Mouse (Mus musculus) erythroblast, adult 5-6 weeks (primary cell): ENCODE data around the gene Wbp2. TPM values are rescaled to one million over a fixed set of nuclear protein-coding genes. Genes with fewer than 3 reads are reported as not detected.

Experiments used
- ATAC-seq: replicated peaks from 2 replicates; pipeline ENCODE4 v1.8.0; 2016; ENCODE audit warnings: moderate number of reproducible peaks, mild to moderate bottlenecking, moderate TSS enrichment, inconsistent platforms; ENCODE audit not compliant: poor library complexity, low FRiP score, severe bottlenecking
- total RNA-seq, 2 experiments: library from RNA; stranded (forward) in 1 of 2; stranded (reverse) in 1 of 2; fragments of 150-400 nt in 1 of 2; fragments of 200-764, 138-1000 nt in 1 of 2; gene quantifications; 2 replicates each; pipeline versions ENCODE4 v1.2.3 to v1.2.4; 2015 to 2017; ENCODE audit warnings: low replicate concordance in 2 of 2

Gene Wbp2
- total RNA-seq, 2 experiments from 2014 or later = 68.8 to 105 TPM

GRCm38 (mm10) chr11:116041833-116042232 is 45.0 kb downstream of the Wbp2 start:
- ATAC-seq = no peak

- ATAC-seq = no peak
Measured at GRCm38 (mm10) chr11:116040593-116040992, 46.2 kb downstream of the Wbp2 start.

- ATAC-seq = no peak
Measured at GRCm38 (mm10) chr11:116037826-116038225, 49.0 kb downstream of the Wbp2 start.

GRCm38 (mm10) chr11:116036671-116037070 is 50.1 kb downstream of the Wbp2 start:
- no peak for ATAC-seq

GRCm38 (mm10) chr11:116034584-116034983 is 52.2 kb downstream of the Wbp2 start:
- no peak for ATAC-seq

GRCm38 (mm10) chr11:116030898-116031845 is 55.6 kb downstream of the Wbp2 start:
- peak; percentile 38 for ATAC-seq

- ATAC-seq = peak; percentile 87
Measured at GRCm38 (mm10) chr11:116030088-116030897, 56.5 kb downstream of the Wbp2 start, which contains the start of gene Unk. Gene Unk (plus strand): TSS chr11:116030322.

- no peak for ATAC-seq
Measured at GRCm38 (mm10) chr11:116029086-116029865, 57.5 kb downstream of the Wbp2 start.

Other genes starting within 250 kb of the Wbp2 start
- gene Myo15b, start 228.6 kb downstream of the Wbp2 start, total RNA-seq (2015; ENCODE audit: low replicate concordance) = not detected in 2 replicates
- not detected in 2 replicates for gene Myo15b, start 228.6 kb downstream of the Wbp2 start, total RNA-seq (2017; ENCODE audit: low replicate concordance)
- gene Smim5, start 187.0 kb downstream of the Wbp2 start, total RNA-seq (2015; ENCODE audit: low replicate concordance) = 14.2 and 17.9 TPM in 2 replicates
- 17.1 and 19.2 TPM in 2 replicates for gene Smim5, start 187.0 kb downstream of the Wbp2 start, total RNA-seq (2017; ENCODE audit: low replicate concordance)
- gene Smim6, start 175.0 kb downstream of the Wbp2 start, total RNA-seq (2015; ENCODE audit: low replicate concordance) = 7.5 and 7.9 TPM in 2 replicates
- gene Smim6, start 175.0 kb downstream of the Wbp2 start, total RNA-seq (2017; ENCODE audit: low replicate concordance) = 0.26 and 1.5 TPM in 2 replicates
- gene Sap30bp, start 153.7 kb downstream of the Wbp2 start, total RNA-seq (2015; ENCODE audit: low replicate concordance) = 3.6 and 6.3 TPM in 2 replicates
- gene Sap30bp, start 153.7 kb downstream of the Wbp2 start, total RNA-seq (2017; ENCODE audit: low replicate concordance) = 75.6 and 96.5 TPM in 2 replicates
- gene Recql5, start 153.5 kb downstream of the Wbp2 start, total RNA-seq (2015; ENCODE audit: low replicate concordance) = 6.3 and 8.3 TPM in 2 replicates
- 15.3 and 31.6 TPM in 2 replicates for gene Recql5, start 153.5 kb downstream of the Wbp2 start, total RNA-seq (2017; ENCODE audit: low replicate concordance)
- gene Itgb4, start 112.3 kb downstream of the Wbp2 start, total RNA-seq (2015; ENCODE audit: low replicate concordance) = not detected in 2 replicates
- gene Itgb4, start 112.3 kb downstream of the Wbp2 start, total RNA-seq (2017; ENCODE audit: low replicate concordance) = not detected in 2 replicates
- 1.5 and 4.8 TPM in 2 replicates for gene Galk1, start 74.3 kb downstream of the Wbp2 start, total RNA-seq (2015; ENCODE audit: low replicate concordance)
- 3.6 and 4.5 TPM in 2 replicates for gene Galk1, start 74.3 kb downstream of the Wbp2 start, total RNA-seq (2017; ENCODE audit: low replicate concordance)
- gene H3f3b, start 59.0 kb downstream of the Wbp2 start, total RNA-seq (2015; ENCODE audit: low replicate concordance) = 366 and 401 TPM in 2 replicates
- gene H3f3b, start 59.0 kb downstream of the Wbp2 start, total RNA-seq (2017; ENCODE audit: low replicate concordance) = 384 and 542 TPM in 2 replicates
- 4.2 and 6.9 TPM in 2 replicates for gene Unk, start 56.7 kb downstream of the Wbp2 start, total RNA-seq (2015; ENCODE audit: low replicate concordance)
- 7.9 and 17.3 TPM in 2 replicates for gene Unk, start 56.7 kb downstream of the Wbp2 start, total RNA-seq (2017; ENCODE audit: low replicate concordance)
- 4.2 and 4.8 TPM in 2 replicates for gene Unc13d, start 9.0 kb downstream of the Wbp2 start, total RNA-seq (2015; ENCODE audit: low replicate concordance)
- gene Unc13d, start 9.0 kb downstream of the Wbp2 start, total RNA-seq (2017; ENCODE audit: low replicate concordance) = 4.3 and 7.0 TPM in 2 replicates
- gene Trim47, start 40.2 kb upstream of the Wbp2 start, total RNA-seq (2015; ENCODE audit: low replicate concordance) = 1.0 and 2.5 TPM in 2 replicates
- 1.3 TPM in 1 of 2 replicates, not detected in the other for gene Trim47, start 40.2 kb upstream of the Wbp2 start, total RNA-seq (2017; ENCODE audit: low replicate concordance)
- 0.38 and 2.3 TPM in 2 replicates for gene Trim65, start 44.1 kb upstream of the Wbp2 start, total RNA-seq (2015; ENCODE audit: low replicate concordance)
- gene Trim65, start 44.1 kb upstream of the Wbp2 start, total RNA-seq (2017; ENCODE audit: low replicate concordance) = 0.28 and 3.3 TPM in 2 replicates
- gene Mrpl38, start 51.9 kb upstream of the Wbp2 start, total RNA-seq (2015; ENCODE audit: low replicate concordance) = 10.0 and 19.8 TPM in 2 replicates
- 5.2 and 6.7 TPM in 2 replicates for gene Mrpl38, start 51.9 kb upstream of the Wbp2 start, total RNA-seq (2017; ENCODE audit: low replicate concordance)
- 6.1 and 14.6 TPM in 2 replicates for gene Fbf1, start 81.2 kb upstream of the Wbp2 start, total RNA-seq (2015; ENCODE audit: low replicate concordance)
- gene Fbf1, start 81.2 kb upstream of the Wbp2 start, total RNA-seq (2017; ENCODE audit: low replicate concordance) = 6.0 and 6.7 TPM in 2 replicates
- gene Ten1, start 111.9 kb upstream of the Wbp2 start, total RNA-seq (2015; ENCODE audit: low replicate concordance) = 10.4 and 14.4 TPM in 2 replicates
- 2.7 and 6.4 TPM in 2 replicates for gene Ten1, start 111.9 kb upstream of the Wbp2 start, total RNA-seq (2017; ENCODE audit: low replicate concordance)
- gene Acox1, start 112.0 kb upstream of the Wbp2 start, total RNA-seq (2015; ENCODE audit: low replicate concordance) = 8.3 and 8.6 TPM in 2 replicates
- gene Acox1, start 112.0 kb upstream of the Wbp2 start, total RNA-seq (2017; ENCODE audit: low replicate concordance) = 11.3 and 12.7 TPM in 2 replicates
- not detected in 2 replicates for gene Evpl, start 151.1 kb upstream of the Wbp2 start, total RNA-seq (2015; ENCODE audit: low replicate concordance)
- gene Evpl, start 151.1 kb upstream of the Wbp2 start, total RNA-seq (2017; ENCODE audit: low replicate concordance) = 0.09 and 0.56 TPM in 2 replicates
- gene Srp68, start 187.2 kb upstream of the Wbp2 start, total RNA-seq (2015; ENCODE audit: low replicate concordance) = 7.5 and 11.7 TPM in 2 replicates
- gene Srp68, start 187.2 kb upstream of the Wbp2 start, total RNA-seq (2017; ENCODE audit: low replicate concordance) = 8.5 and 15.1 TPM in 2 replicates
- gene Galr2, start 193.9 kb upstream of the Wbp2 start, total RNA-seq (2015; ENCODE audit: low replicate concordance) = not detected in 2 replicates
- gene Galr2, start 193.9 kb upstream of the Wbp2 start, total RNA-seq (2017; ENCODE audit: low replicate concordance) = not detected in 2 replicates
- gene Exoc7, start 220.2 kb upstream of the Wbp2 start, total RNA-seq (2015; ENCODE audit: low replicate concordance) = 12.1 and 34.6 TPM in 2 replicates
- 7.8 and 14.1 TPM in 2 replicates for gene Exoc7, start 220.2 kb upstream of the Wbp2 start, total RNA-seq (2017; ENCODE audit: low replicate concordance)
- gene Foxj1, start 248.4 kb upstream of the Wbp2 start, total RNA-seq (2015; ENCODE audit: low replicate concordance) = not detected in 2 replicates
- not detected in 2 replicates for gene Foxj1, start 248.4 kb upstream of the Wbp2 start, total RNA-seq (2017; ENCODE audit: low replicate concordance)